Mouse (Mus musculus): Measurements from ENCODE around the gene Mpo. TPM values are rescaled to one million over a fixed set of nuclear protein-coding genes. Genes with fewer than 3 reads are reported as not detected.

Mpo gene
- polyA plus RNA-seq, 1 experiment from 2014 or later, result 0.08 TPM

DNA sequence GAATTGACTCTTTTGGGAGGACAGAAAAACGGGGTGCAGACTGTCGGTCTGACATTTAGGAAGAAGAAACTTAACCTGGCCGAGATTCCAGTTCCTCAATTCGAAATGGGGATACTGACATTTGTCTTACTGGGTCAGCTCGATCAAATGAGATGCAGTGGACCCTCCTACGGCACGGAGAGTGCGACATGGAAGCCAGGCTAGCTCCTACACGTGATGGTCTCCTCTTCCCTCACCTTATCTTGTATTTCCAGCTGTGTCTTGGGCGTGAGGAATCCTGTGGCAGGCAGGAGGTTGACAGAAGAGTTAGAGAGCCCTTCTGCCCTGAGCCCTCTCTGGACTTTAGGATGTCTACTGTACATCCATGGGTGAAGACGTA lies 43.3 kb upstream of the Mpo start:
- 87% methylated on average over 11 of the region's 11 CpGs for WGBS
- Histone ChIP-seq H3K27me3 (ENCODE audit: control insufficient read depth, insufficient read depth, low read depth, low read length) (no peaks in the 10 kb centered on the region), H3K4me2 (ENCODE audit: low read length) (no peak overlapping the region), H3K4me3 (ENCODE audit: low read depth, low read length) (no peak overlapping the region), H3K36me3 (ENCODE audit: control insufficient read depth, insufficient read depth, low read length) (no peaks in the 10 kb centered on the region; the same call in 1 of the 2 replicates), H3K27ac (ENCODE audit: low read length) (no peak overlapping the region), H3K9ac (ENCODE audit: low read depth, low read length) (no peak overlapping the region), H3K4me1 (ENCODE audit: control insufficient read depth, insufficient read depth, low read length) (no peaks in the 10 kb centered on the region), H3K9me3 (replicated peaks; ENCODE audit: control insufficient read depth, low read length, poor library complexity, severe bottlenecking) (no peaks in the 10 kb centered on the region)
- no peak for ATAC-seq

DNA sequence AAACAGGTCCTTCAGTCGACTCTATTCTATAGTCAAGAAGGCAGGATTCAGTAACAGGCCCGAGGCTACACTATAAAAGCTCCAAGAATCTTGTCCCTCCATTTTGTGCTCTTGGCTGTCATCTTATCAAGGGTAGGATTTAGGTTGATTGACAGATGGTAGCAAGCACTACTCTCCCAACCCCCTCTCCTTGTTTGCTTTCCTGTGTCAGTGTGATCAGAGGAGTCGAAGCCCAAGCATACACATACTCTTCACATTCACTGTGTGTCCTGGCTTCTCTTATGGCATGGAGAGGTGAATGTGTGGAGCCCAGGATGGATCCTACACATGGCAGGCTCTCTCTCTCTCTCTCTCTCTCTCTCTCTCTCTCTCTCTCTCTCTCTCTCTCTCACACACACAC lies 42.9 kb upstream of the Mpo start:
- Histone ChIP-seq H3K9ac (ENCODE audit: low read depth, low read length) (no peak overlapping the region), H3K27me3 (ENCODE audit: control insufficient read depth, insufficient read depth, low read depth, low read length) (no peaks in the 10 kb centered on the region), H3K9me3 (replicated peaks; ENCODE audit: control insufficient read depth, low read length, poor library complexity, severe bottlenecking) (no peaks in the 10 kb centered on the region), H3K4me2 (ENCODE audit: low read length) (no peak overlapping the region), H3K36me3 (ENCODE audit: control insufficient read depth, insufficient read depth, low read length) (no peaks in the 10 kb centered on the region), H3K4me3 (ENCODE audit: low read depth, low read length) (no peak overlapping the region), H3K4me1 (ENCODE audit: control insufficient read depth, insufficient read depth, low read length) (no peaks in the 10 kb centered on the region), H3K27ac (ENCODE audit: low read length) (no peak overlapping the region)
- ATAC-seq, result no peak
- WGBS, result 82% methylated on average over 3 of the region's 3 CpGs

- Histone ChIP-seq H3K27ac (ENCODE audit: low read length) (no peak overlapping the region), H3K9me3 (replicated peaks; ENCODE audit: control insufficient read depth, low read length, poor library complexity, severe bottlenecking) (no peaks in the 10 kb centered on the region), H3K36me3 (ENCODE audit: control insufficient read depth, insufficient read depth, low read length) (no peaks in the 10 kb centered on the region), H3K27me3 (ENCODE audit: control insufficient read depth, insufficient read depth, low read depth, low read length) (no peaks in the 10 kb centered on the region), H3K9ac (ENCODE audit: low read depth, low read length) (no peak overlapping the region), H3K4me1 (ENCODE audit: control insufficient read depth, insufficient read depth, low read length) (no peaks in the 10 kb centered on the region), H3K4me2 (ENCODE audit: low read length) (no peak overlapping the region), H3K4me3 (ENCODE audit: low read depth, low read length) (no peak overlapping the region)
- 83% methylated on average over 8 of the region's 8 CpGs for WGBS
- ATAC-seq, result no peak
Observed at GRCm38 (mm10) chr11:87751031-87751430, 42.4 kb upstream of the Mpo start.

DNA sequence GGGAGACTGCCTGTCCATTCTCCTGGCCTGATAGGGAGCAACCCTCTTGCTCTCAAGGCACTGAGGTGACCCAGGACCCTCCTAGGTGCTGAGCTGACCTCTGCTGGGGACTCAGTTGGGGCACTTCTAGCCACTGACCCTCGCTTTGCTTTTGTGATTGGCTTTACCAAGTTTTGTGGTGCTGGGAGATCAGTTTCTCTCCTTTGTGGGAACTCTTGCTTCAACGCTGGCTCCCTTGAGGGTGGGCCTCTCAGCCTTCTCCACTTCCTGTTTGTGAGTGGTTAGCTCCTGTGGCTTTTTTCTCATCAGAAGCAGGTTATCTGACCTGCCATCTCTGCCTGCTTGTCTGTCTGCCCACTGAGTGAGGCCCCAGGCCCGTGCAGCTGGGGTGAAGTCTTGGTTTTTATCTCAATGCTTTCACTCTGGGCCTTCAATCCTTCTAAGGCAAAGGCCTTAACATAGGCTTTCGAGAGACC lies 41.9 kb upstream of the Mpo start:
- Histone ChIP-seq H3K4me3 (ENCODE audit: low read depth, low read length) (no peak overlapping the region), H3K9ac (ENCODE audit: low read depth, low read length) (no peak overlapping the region), H3K9me3 (replicated peaks; ENCODE audit: control insufficient read depth, low read length, poor library complexity, severe bottlenecking) (no peaks in the 10 kb centered on the region), H3K4me1 (ENCODE audit: control insufficient read depth, insufficient read depth, low read length) (no peaks in the 10 kb centered on the region), H3K27ac (ENCODE audit: low read length) (no peak overlapping the region), H3K4me2 (ENCODE audit: low read length) (no peak overlapping the region), H3K27me3 (ENCODE audit: control insufficient read depth, insufficient read depth, low read depth, low read length) (no peaks in the 10 kb centered on the region), H3K36me3 (ENCODE audit: control insufficient read depth, insufficient read depth, low read length) (no peaks in the 10 kb centered on the region)
- ATAC-seq, result no peak
- WGBS, result 66% methylated on average over 4 of the region's 4 CpGs

DNA sequence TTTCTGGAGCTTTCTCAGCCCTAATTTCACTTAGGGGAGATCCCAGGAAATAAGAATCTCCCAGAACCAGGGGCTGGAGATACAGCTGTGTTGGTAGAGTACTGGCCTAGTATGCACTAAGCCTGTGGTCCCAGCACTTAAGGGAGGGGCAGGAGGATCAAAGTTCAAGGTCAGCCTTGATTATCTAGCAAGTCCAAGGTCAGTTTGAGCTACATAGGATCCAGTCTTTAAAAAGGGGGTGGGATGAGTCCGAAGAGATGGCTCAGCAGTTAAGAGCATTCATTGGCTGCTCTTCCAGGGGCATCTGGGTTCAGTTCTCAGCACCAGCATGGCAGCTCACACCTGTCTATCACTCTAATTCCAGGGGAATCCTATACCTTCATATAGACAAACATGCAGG lies 41.1 kb upstream of the Mpo start:
- Histone ChIP-seq H3K4me3 (ENCODE audit: low read depth, low read length) (no peak overlapping the region), H3K9ac (ENCODE audit: low read depth, low read length) (no peak overlapping the region), H3K9me3 (replicated peaks; ENCODE audit: control insufficient read depth, low read length, poor library complexity, severe bottlenecking) (no peaks in the 10 kb centered on the region), H3K27ac (ENCODE audit: low read length) (no peak overlapping the region), H3K4me1 (ENCODE audit: control insufficient read depth, insufficient read depth, low read length) (no peaks in the 10 kb centered on the region), H3K27me3 (ENCODE audit: control insufficient read depth, insufficient read depth, low read depth, low read length) (no peaks in the 10 kb centered on the region), H3K36me3 (ENCODE audit: control insufficient read depth, insufficient read depth, low read length) (no peaks in the 10 kb centered on the region), H3K4me2 (ENCODE audit: low read length) (no peak overlapping the region)
- no peak for ATAC-seq
- 81% methylated on average over 1 of the region's 1 CpGs for WGBS

DNA sequence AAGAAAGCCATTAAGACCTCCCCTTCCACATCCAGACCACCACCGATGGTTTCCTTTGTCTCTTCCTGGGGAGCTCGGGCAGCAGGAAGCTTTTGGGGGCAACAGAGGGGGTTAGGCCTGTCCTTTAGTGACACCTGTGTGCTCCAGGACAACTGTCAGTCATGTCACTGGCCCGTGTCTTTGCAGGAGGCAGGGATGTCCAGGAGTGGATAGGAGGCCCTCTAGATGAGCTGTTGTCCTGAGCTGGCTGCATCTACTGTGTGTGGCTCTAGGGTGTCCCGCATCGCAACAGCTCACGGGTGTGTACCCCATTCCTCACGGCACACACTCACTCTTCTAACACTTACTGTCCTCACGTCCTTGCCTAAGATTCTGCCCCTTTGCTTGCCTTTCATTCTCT lies 40.1 kb upstream of the Mpo start:
- 83% methylated on average over 8 of the region's 8 CpGs for WGBS

GRCm38 (mm10) chr11:87753891-87754501 lies 39.4 kb upstream of the Mpo start:
- no peak for ATAC-seq
- H3K4me2 ChIP-seq (ENCODE audit: low read length), result no peak overlapping the region
- H3K27ac ChIP-seq (ENCODE audit: low read length), result no peak overlapping the region
- 90% methylated on average over 5 of the region's 5 CpGs for WGBS
- no peaks in the 10 kb centered on the region for H3K36me3 ChIP-seq (ENCODE audit: control insufficient read depth, insufficient read depth, low read length)
- H3K9me3 ChIP-seq (replicated peaks; ENCODE audit: control insufficient read depth, low read length, poor library complexity, severe bottlenecking), result no peaks in the 10 kb centered on the region
- no peak overlapping the region for H3K4me3 ChIP-seq (ENCODE audit: low read depth, low read length)
- no peaks in the 10 kb centered on the region for H3K27me3 ChIP-seq (ENCODE audit: control insufficient read depth, insufficient read depth, low read depth, low read length)
- H3K9ac ChIP-seq (ENCODE audit: low read depth, low read length), result no peak overlapping the region
- H3K4me1 ChIP-seq (ENCODE audit: control insufficient read depth, insufficient read depth, low read length), result no peaks in the 10 kb centered on the region

More for the DNA sequence above, 40.1 kb upstream of the Mpo start:
- Histone ChIP-seq H3K36me3 (ENCODE audit: control insufficient read depth, insufficient read depth, low read length) (no peaks in the 10 kb centered on the region), H3K4me2 (ENCODE audit: low read length) (no peak overlapping the region), H3K9ac (ENCODE audit: low read depth, low read length) (no peak overlapping the region), H3K4me3 (ENCODE audit: low read depth, low read length) (no peak overlapping the region), H3K27ac (ENCODE audit: low read length) (no peak overlapping the region), H3K9me3 (replicated peaks; ENCODE audit: control insufficient read depth, low read length, poor library complexity, severe bottlenecking) (no peaks in the 10 kb centered on the region), H3K27me3 (ENCODE audit: control insufficient read depth, insufficient read depth, low read depth, low read length) (no peaks in the 10 kb centered on the region), H3K4me1 (ENCODE audit: control insufficient read depth, insufficient read depth, low read length) (no peaks in the 10 kb centered on the region)
- no peak for ATAC-seq

- Histone ChIP-seq H3K9me3 (replicated peaks; ENCODE audit: control insufficient read depth, low read length, poor library complexity, severe bottlenecking) (no peaks in the 10 kb centered on the region), H3K27ac (ENCODE audit: low read length) (no peak overlapping the region), H3K9ac (ENCODE audit: low read depth, low read length) (no peak overlapping the region), H3K4me2 (ENCODE audit: low read length) (no peak overlapping the region), H3K4me3 (ENCODE audit: low read depth, low read length) (no peak overlapping the region), H3K36me3 (ENCODE audit: control insufficient read depth, insufficient read depth, low read length) (no peaks in the 10 kb centered on the region), H3K4me1 (ENCODE audit: control insufficient read depth, insufficient read depth, low read length) (peaks cover 2% of the 10 kb centered on the region), H3K27me3 (ENCODE audit: control insufficient read depth, insufficient read depth, low read depth, low read length) (no peaks in the 10 kb centered on the region)
- WGBS, result 77% methylated on average over 5 of the region's 5 CpGs
- ATAC-seq, result no peak
Observed at GRCm38 (mm10) chr11:87754603-87755002, 38.8 kb upstream of the Mpo start.

GRCm38 (mm10) chr11:87755360-87756017 lies 37.9 kb upstream of the Mpo start:
- Histone ChIP-seq H3K4me1 (ENCODE audit: control insufficient read depth, insufficient read depth, low read length) (peaks cover 7% of the 10 kb centered on the region), H3K4me3 (ENCODE audit: low read depth, low read length) (no peak overlapping the region), H3K9ac (ENCODE audit: low read depth, low read length) (no peak overlapping the region), H3K27ac (ENCODE audit: low read length) (no peak overlapping the region), H3K27me3 (ENCODE audit: control insufficient read depth, insufficient read depth, low read depth, low read length) (no peaks in the 10 kb centered on the region), H3K9me3 (replicated peaks; ENCODE audit: control insufficient read depth, low read length, poor library complexity, severe bottlenecking) (no peaks in the 10 kb centered on the region), H3K4me2 (ENCODE audit: low read length) (no peak overlapping the region), H3K36me3 (ENCODE audit: control insufficient read depth, insufficient read depth, low read length) (no peaks in the 10 kb centered on the region)
- WGBS, result 80% methylated on average over 17 of the region's 17 CpGs
- ATAC-seq, result no peak
